Mouse (Mus musculus) spleen, adult 2 months (tissue): ENCODE results near the gene Gm20441.

ENCODE experiments used
- CTCF ChIP-seq: fragments of 200-500 bp; IDR thresholded peaks from 2 replicates; pipeline ENCODE4 v1.5.1; 2011; ENCODE audit warnings: mild to moderate bottlenecking, inconsistent platforms; ENCODE audit not compliant: insufficient read depth, insufficient read length, insufficient replicate concordance; ENCODE audit errors: extremely low read depth
- POLR2A ChIP-seq: fragments of 200-500 bp; IDR thresholded peaks from 2 replicates; pipeline ENCODE4 v1.6.1; 2011; ENCODE audit warnings: low read depth, low read length, inconsistent platforms

DNA sequence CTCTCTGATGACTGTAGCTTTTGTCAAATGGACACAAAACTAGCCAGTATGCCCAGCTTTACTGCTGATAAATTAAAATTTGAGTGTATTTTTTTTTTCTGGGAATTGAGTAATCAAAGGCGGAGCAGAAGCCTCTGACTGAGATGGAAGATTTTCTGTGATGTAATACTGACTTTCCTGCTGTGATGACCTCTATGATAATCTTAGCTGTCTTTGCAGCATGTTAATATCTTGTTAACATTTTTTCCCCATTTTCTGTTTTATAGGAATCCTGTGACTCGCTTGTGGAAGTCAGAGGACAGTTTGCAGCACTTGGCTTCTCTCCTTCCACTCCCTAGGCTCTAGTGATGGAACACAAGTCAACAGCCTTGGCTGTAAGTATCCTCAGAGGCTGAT is 49.5 kb upstream of the Gm20441 start:
- TF ChIP-seq CTCF = no peak
- TF ChIP-seq POLR2A = no peak
